Mouse (Mus musculus) left cerebral cortex, postnatal 36 days (tissue): ENCODE results near the gene Rab24. TPM values are rescaled to one million over a fixed set of nuclear protein-coding genes. Genes with fewer than 3 reads are reported as not detected.

Experiments
- DNase-seq, 2 experiments: peaks; one replicate each; pipeline ENCODE4 v3.0.0; 2021 to 2022; ENCODE audit warnings: low spot score in 2 of 2, mixed read lengths in 1 of 2
- intact Hi-C: fragments of 180-260 bp; cut with DNase I; formaldehyde crosslinking; loops from one replicate; pipeline ENCODE4 v1.15.1; 2025
- total RNA-seq, 2 experiments: library from RNA; stranded (reverse); gene quantifications; 2 replicates each; pipeline ENCODE4 v1.2.3; 2021

Gene Rab24
- 10 to 100 TPM; 80.9 to 86.8 TPM for total RNA-seq

GRCm38 (mm10) chr13:55321434-55322129 is at the start of gene Rab24:
TSS of gene Rab24 (minus strand) at chr13:55321946.
- intact Hi-C loops = no loop called here
- DNase-seq = peak; percentile 87 to 88

GRCm38 (mm10) chr13:55371007-55371681 is 49.4 kb upstream of the Rab24 start:
- DNase-seq = no peak
- intact Hi-C loops = no loop called here

GRCm38 (mm10) chr13:55370234-55370633 is 48.5 kb upstream of the Rab24 start:
- intact Hi-C loops = no loop called here
- DNase-seq = no peak

- intact Hi-C loops = no loop called here
- DNase-seq = peak; percentile 48 to 49
These were observed 47.9 kb upstream of the Rab24 start, which contains the start of gene Rgs14 for GRCm38 (mm10) chr13:55369531-55370114. TSS of gene Rgs14 (plus strand) at chr13:55369732.

- intact Hi-C loops = no loop called here
- DNase-seq = no peak
These were observed 46.7 kb upstream of the Rab24 start for GRCm38 (mm10) chr13:55368401-55368800.

- intact Hi-C loops = no loop called here
- peak; percentile 97 to 98 for DNase-seq
These were observed 40.8 kb upstream of the Rab24 start, which contains the start of gene Lman2 for GRCm38 (mm10) chr13:55362453-55363060. TSS of gene Lman2 (minus strand) at chr13:55362783.

- intact Hi-C loops = no loop called here
- no peak for DNase-seq
These were observed 40.3 kb upstream of the Rab24 start for GRCm38 (mm10) chr13:55361974-55362452.

- intact Hi-C loops = no loop called here
- DNase-seq = no peak
These were observed 39.4 kb upstream of the Rab24 start for GRCm38 (mm10) chr13:55361145-55361544.

GRCm38 (mm10) chr13:55346745-55347144 is 25.0 kb upstream of the Rab24 start:
- intact Hi-C loops = no loop called here
- DNase-seq = no peak

- intact Hi-C loops = no loop called here
- DNase-seq = peak in 1 of 2 experiments; percentile 49
These were observed 22.5 kb upstream of the Rab24 start for GRCm38 (mm10) chr13:55344286-55344685.

- no peak for DNase-seq
- intact Hi-C loops = no loop called here
These were observed 20.7 kb upstream of the Rab24 start for GRCm38 (mm10) chr13:55342469-55342868.

- no peak for DNase-seq
- intact Hi-C loops = no loop called here
These were observed 17.5 kb upstream of the Rab24 start for GRCm38 (mm10) chr13:55339259-55339658.

- DNase-seq = no peak
- intact Hi-C loops = no loop called here
These were observed 16.6 kb upstream of the Rab24 start for GRCm38 (mm10) chr13:55338131-55339054.

- intact Hi-C loops = no loop called here
- DNase-seq = no peak
These were observed 15.7 kb upstream of the Rab24 start for GRCm38 (mm10) chr13:55337341-55337975.

GRCm38 (mm10) chr13:55335701-55336100 is 14.0 kb upstream of the Rab24 start:
- DNase-seq = no peak
- intact Hi-C loops = no loop called here

- intact Hi-C loops = no loop called here
These were observed 10.6 kb upstream of the Rab24 start for GRCm38 (mm10) chr13:55332331-55332730.

GRCm38 (mm10) chr13:55330567-55331400 is 9.0 kb upstream of the Rab24 start:
- intact Hi-C loops = no loop called here
- no peak for DNase-seq

More at GRCm38 (mm10) chr13:55332331-55332730, 10.6 kb upstream of the Rab24 start:
- DNase-seq = no peak
